Mouse (Mus musculus) activated CD4-positive, CD25-positive, alpha-beta regulatory T cell, adult 4 months (primary cell): ENCODE measurements at regions not wholly inside any gene's neighbourhood (a gene's known extent, or its start where the extent isn't known, plus 50 kb on each side); places are given as distances from the start of the nearest gene placed in this dataset.

Experiments used
- ATAC-seq: one replicate; pipeline ENCODE4 v1.8.0; 2017

DNA sequence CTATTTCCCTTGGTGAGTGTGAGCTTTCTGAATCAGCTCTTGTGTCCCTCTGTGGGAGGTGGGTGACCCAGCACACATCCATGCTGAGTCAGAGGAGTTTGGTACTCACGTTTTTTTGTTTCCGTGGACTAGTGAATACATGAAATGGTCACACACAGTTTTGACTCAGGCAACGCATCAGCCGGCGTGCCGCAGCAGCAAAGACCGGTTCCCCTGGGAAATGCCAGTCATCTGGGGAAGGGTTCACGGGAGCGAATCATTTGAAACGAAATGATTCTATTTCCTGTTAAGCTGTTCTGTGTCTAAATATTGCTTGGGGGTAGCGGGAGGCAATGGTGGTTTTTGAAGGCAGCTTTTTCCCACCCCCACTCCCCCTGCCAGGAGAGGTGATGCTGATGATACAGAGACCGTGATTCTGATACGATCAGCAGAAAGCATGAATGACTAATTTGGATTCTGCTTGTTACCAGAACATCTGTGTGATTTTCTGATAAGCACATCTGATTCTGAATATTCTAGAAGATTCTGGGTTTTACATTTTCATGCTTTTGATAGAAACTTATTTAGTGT, 223.5 kb downstream of the Klf5 start:
- no peak for ATAC-seq

DNA sequence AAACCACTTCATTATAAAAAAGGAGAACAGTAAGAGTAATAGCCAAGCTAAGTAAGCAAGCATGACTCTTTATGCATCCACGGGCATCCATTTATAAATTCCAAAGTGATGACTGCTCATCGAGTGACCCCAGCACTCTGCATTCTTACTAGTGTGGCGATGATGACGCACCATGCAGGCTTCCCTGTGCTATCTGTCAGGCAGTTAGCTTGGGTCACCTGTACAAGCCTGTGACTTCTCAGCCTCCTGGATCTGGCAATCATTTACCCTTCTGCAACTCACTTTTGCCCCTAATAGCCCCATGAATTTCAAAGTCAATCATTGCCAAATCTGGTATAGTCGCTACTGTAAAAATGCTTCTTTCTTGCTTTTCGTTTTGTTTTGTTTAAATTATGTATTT, 237.3 kb downstream of the Klf5 start:
- no peak for ATAC-seq

DNA sequence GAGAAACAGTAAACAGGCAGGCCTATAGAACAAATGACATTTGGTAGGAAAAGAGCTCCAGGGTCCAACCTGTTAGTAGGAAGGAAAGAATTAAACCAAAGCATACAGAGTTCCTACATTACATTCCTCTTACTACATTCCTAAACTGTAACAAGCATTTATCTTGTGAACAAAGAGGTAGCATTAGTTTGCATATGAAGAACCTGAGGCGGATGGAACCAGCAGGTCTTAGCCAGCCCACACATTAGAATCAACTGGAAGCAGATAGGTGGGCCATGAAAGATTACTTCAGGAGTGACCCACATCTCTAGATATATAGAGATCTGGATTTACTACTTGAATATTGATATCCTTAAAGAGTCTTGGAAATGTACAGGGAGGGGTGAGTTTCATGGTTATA, 238.8 kb downstream of the Klf5 start:
- no peak for ATAC-seq

DNA sequence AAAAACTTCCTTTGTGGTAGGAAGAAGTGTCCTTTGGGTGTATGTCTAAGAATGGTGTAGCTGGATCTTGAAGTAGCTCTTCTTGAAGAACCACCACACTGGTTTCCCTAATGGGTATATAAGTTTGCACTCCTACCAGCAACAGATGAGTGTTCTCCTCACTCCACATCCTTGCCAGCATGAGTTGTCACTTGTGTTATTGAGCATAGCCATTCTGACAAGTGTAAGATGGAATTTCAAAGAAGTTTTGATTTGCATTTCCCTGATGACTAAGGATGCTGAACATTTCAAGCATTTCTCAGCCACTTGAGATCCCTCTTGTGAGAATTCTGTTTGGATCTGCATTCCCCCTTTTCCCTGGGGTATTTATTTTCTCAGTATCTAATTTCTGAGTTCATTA, 243.2 kb downstream of the Klf5 start:
- ATAC-seq = no peak

DNA sequence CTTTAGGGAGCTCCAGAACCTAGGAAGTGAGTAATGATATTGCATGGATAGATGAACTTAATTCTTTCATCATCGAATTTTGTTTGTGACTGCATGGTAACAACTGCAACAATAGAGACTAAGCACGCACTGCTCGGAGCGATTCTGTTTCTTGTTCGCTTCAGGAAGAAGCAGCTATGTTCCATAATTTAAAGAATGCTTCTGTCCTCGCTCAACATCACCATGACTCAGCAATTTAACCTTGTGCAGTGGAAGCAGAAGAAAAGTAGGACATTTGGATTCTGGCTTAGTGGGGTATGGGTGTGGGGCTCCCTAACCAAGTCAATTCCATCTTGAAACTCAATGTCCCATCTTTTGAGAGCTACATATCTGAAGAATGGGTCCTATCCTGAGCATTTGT, 249.4 kb downstream of the Klf5 start:
- ATAC-seq = no peak

DNA sequence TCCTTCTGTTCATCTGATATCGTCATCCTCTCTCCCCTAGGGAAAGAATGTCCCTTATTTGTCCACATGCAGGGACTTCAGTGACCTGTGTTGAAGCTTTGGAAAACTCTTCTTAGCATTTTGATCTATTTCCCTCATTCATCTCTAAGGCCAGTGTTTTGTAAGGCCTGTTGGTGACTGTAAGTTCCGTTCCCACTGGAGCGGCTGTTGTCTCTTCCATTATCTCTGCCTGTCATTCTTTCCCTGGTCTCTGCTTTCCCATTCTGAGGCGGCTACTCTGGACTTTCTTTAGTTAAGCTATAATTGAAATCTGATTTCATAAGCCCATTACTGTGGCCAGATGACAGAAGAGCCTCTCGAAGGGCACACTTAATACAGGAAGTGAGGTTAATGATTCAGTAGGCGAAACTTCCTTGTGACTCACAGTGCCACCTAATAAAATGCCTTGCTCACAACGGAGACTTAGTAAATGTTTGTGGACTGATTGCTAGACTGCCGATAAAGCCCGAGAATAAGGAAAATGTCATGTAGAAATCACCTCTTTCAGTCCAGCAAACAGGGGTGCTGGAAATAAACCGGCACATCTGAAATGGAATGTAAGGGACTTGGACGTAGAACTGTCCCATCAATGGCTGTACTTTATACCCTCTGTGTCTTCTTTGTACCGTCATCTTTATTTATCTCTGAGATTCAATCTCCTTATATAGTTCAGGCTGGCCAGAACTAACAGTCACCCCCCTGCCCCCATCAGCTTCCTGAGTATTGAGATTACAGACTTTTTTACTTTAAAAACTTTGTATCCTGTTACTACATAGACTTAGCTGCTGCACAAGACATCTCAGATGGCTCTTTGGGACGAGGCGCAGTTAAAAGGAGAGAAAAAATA, 250.1 kb downstream of the Klf5 start:
- no peak for ATAC-seq

DNA sequence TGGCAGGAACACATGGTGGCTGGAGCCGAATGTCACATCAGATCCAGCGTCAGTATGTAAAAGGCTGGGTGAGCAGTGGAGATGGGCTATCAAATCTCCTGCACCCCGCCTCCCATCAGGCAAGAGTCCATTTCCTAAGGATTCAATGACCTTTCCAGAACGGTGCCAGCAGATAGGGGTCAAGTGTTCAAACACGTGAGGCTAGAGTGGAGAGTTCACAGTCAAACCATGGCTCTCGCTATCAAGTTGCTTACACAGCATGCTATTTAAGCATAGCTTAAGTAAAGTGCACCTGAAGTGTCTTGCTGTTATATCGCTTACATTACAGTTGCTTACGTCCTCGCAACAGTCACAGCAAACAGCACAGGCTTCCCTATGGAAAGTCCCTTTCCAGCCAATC, 265.5 kb downstream of the Klf5 start:
- no peak for ATAC-seq

DNA sequence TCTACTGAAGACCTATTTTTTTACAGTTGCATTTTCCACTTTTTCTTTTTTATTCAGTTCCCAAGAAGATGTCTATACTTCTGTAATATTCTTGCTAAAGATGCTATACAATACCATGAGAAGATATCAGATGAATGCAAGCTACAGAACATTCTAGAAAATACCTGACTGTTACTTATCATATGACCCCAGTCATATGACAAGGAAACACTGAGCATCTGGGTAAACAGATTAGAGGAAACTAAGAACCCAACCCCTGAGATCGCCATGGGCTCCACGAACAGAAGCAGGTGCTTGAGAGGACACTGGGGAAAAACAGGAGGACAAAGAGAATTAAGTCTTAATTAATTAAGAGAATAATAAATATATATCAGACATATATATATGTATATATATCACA, 275.7 kb downstream of the Klf5 start:
- no peak for ATAC-seq

DNA sequence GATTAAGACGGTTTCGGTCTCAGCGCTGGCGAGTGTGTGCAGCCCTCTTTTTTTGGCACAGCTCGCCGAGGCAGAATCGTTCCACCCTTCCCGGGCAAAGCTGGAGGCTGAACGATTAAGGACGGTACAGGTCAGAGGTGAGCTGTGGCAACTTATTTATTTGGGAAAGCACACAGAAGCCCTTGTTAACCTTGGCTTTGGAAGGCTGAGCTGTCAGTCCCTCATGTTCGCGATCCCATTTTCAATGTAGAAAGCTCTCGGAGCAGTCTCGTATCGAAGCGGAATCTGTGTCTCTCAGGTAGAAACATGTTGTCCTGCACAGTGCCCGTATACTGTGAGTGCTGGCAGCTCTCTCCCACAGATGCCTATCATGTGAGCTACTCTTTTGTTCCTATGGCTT, 280.2 kb downstream of the Klf5 start:
- no peak for ATAC-seq

DNA sequence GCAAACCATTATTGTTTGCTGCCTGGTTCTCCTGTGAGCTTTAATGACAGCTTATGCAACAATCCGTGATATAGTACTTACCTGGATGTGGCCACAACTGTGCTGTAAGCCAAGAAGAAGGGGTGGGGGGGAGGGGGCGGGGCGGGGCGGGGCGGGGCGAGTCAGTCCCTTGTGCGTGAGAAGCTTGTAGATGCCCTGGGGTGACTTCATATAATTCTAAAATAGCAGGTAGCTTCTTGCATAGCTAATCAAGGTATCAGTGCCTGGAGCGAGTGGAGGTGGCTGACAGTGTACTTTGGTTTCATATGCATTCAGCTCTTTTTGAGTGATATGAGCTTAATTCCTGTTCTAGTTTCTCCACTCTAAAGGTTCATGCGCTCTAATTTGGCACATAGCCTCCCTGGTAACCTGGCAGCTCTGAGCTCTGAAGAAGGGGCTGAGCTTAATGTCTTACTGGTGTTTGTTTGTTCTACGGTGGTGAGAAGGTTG, 280.8 kb downstream of the Klf5 start:
- no peak for ATAC-seq

DNA sequence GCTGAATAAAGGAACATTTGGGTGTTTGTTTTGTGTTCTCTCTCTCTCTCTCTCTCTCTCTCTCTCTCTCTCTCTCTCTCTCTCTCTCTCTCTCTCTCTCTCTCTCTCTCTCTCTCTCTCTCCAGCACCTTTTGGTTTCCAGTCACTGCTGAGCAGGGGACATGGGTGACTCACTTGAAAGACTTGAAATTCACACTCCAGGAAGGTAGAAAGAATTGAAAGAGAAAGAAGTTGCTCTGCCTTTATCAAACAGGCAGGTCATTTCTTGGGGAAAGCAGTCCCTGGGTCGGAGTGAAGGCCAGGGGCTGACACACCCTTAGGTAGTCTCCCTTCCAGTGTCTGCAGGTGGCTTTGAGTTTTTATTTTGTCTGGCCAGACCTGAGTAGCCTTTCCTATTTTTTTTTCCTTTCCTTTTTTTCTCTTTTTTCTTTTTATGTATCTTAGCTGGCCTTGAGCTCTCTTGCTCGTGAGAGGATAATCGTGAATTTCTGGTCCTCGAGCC, 281.3 kb downstream of the Klf5 start:
- ATAC-seq = no peak

DNA sequence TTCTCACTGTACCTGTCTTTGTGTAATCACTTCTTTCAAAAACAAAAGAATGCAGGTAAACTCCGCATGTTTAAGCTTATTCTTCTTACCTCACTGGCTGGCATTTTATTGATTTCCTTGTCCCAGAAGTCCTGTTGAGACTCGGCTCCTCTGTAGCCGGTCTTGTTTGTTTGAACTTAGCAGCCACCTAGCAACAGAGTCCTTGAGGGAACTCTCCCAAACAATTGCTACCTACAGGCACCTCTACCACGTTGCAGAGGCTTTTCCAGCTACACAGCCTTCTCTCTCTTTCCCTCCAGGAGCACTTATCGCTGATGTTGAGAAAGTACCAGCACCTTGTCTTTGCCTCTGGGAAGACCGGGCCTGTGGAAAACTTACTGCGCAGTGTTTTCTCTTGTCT, 285.7 kb downstream of the Klf5 start:
- no peak for ATAC-seq

DNA sequence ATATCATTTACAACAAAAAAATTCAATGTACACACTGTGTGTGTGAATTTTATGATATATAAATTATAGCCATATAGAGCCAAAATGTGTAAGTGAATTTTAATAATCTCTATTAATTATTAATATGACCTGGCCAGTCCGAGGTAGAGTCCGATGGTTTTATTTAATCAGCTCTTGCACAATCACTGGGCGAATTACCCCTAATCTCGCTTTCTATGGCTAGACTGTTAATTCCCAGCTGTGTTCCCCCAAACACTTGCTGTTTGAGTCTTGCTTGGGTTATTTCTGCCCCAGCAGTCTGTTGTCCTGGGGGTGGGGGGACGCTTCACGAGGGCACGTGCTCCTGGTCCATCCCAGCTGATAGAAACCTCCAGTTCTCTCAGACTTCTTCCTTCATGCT, 287.5 kb downstream of the Klf5 start:
- ATAC-seq = no peak

DNA sequence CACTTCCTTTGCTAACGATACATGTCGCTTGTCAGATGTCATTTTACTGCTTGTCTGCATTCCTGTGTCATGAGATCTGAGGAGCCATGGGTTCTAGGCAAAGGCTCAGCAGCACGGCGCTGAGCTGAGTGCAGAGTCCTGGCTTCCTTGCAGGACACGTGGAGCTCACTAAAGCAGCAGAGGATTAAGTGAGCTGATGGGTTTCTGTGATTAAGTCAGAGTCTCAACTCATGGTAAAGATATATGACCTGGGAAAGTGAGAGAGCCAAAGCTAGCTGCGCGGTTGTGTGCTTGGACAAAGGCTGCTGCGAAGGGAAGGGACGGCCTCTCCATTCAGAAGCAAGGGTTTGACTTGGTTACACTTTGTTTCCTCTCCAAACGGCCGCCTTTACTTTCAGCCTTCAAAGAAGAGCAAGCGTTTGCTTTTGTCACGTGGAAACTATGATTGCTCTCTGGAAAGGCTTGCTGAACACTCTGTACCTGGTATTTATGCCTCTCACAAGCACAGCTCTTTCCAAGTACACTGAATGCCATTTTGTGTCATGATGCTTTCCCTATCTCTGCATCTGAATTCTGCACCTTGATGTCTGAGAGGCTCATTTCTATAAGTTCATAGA, 292.5 kb downstream of the Klf5 start:
- no peak for ATAC-seq

DNA sequence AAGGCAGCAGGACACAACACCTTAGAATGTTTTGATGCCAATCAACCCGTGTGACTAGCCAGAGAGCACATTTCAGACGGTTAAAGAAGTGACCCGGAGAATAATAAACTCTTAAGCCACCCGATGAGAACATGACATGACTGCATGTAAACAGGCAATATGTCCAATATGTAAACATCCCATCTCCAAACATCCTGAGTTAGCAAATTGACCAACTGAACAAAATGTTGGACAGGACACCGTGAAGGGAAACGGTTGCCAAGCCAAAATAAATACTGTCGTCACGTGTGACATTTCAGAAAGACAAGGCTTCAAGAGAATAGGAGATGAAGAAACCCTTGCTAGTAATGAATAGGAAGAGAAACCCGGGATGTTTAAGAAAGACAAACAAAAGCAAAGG, 294.4 kb downstream of the Klf5 start:
- ATAC-seq = no peak

DNA sequence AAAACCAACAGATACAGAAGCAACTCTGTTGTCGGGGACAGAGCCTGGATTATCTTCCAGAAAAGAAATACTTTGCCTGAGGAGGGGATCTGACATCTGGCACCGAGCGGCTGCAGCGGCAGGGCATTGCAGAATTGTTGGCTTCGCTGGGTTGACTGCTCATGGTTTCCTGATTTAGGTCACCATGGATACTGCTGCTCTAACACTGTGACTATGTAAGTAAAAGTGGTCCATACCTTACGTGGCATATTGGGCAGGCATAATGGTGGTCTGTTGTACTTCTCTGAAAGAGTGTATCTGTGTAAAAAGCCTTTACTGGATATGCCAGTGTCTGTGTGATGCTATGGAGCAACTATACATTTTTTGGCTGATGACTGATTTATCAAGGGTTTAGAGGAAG, 295.4 kb downstream of the Klf5 start:
- no peak for ATAC-seq

DNA sequence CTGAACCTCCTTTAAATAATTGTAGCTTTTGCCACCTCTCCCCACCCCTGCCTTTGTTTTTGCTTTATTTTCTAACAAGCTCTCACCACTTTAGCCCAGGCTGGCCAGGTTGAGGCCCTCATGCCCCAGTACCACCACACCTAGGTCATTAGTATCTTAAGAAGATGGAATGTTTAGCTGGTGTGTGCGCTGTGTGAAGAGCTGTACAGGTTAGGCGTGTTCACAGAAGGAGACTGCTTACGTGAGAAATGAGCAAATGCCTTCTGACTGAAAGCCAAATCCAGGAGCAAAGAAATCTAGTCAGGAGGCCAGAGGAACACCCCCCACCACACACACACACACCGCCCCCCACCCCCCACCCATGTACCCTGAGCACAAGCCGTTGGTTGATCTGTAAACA, 303.4 kb downstream of the Klf5 start:
- no peak for ATAC-seq

DNA sequence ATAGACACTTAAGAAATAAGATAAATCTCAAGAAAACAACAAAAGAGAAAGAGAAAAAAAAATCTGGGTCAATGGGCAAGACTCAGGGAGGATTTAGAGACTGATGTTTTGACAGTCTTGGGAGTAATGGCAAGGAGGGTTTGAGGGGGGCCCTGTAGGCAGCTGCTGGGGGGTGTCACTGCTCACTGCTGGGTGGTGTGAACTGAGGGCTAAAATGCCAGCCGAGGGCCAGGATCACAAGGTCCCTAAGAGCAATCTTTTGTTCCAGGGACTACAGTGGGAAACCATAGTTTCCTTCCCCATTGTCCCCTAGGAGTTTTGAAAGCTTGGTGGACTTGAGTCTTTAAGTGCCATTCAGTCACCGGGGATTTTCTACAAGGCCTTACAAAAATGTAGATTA, 304.8 kb downstream of the Klf5 start:
- no peak for ATAC-seq

DNA sequence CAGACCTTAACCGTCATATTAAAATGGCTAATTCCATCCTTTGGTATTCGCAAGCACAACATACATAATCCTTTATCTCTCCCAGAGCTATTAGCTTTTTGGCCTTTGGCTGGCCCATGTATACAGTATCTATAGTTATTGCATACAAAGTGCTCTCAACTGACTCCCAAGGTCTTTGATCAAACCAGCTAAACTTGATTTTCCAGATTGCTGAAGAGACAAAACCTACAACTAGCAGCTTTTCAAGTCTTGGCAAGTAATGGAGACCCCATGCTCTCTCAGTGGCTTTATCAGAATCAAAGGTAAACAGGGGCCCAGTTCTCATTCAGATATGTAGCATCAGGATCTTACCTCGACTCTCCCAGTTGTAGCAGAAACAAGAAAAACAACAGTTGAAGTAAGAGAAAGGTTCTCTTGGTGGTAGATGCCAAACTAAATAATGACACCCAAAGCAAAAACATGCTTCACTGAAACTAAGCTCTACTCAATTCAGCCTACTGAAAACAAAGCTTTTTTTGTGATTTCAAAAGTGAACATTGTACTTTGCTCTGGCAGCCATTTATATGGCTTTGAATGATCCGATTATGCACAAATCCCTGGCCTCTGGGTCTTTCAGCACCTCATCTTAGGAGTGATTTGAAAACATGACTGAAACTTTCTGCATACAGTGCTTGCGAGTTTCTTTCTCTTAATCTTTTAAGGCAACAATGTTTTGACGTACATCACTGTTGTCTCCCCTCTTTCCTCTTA, 307.0 kb downstream of the Klf5 start:
- ATAC-seq = no peak

DNA sequence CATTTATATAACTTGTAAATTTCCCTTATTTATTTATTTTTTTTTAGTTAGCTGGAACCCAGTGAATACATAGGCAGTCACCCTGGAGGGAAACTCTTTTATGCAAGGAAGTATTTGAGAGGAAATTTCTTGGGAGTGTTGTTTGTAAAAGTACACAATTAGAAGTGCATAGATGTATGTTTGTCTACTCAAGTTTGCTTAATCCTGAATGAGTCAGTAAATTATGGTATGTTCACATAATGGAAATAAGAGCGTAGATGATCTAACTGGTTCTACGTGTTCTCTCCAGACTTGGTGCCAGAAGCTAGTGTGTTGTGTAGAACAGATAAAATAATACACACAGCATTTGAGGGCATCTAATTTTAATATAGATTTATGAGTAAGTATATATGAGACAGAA, 310.5 kb downstream of the Klf5 start:
- no peak for ATAC-seq

DNA sequence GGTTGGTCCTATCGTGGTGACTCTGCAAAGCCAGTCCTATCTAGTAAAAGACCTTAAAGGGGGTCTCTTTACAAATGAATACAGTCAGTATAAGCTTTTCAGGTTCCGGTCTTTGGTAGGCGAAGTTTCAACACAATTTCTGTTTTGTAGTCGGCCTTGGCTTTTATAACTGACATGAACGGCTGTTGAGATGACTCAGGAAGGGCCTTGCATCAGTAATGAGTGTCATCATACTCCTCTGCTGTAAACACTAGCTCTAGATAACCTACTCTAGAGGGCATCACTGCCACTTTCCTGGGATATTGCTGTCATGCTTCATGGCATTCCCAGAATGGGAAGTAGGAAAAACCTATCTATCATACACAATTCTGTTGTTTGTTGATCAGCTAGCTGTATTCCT, 312.9 kb downstream of the Klf5 start:
- ATAC-seq = no peak

DNA sequence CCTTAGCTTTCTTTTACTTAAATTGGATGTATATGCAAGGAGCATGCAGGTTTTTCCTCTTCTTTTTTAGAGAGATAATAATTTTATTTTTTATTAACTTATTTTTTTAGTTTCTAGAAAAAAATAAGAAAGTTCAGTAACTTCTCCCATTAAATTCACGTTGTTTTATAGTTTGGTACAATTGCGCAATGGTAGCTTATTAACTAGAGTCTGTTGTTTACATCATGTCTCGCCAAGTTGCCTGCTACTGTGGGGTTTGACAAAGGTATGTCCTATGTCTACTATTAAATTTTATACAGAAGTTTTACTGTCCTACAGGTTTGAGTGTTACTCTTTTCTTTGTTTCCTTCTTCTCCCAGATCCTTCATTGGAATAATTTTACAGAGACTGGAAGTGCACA, 313.6 kb downstream of the Klf5 start:
- ATAC-seq = no peak

DNA sequence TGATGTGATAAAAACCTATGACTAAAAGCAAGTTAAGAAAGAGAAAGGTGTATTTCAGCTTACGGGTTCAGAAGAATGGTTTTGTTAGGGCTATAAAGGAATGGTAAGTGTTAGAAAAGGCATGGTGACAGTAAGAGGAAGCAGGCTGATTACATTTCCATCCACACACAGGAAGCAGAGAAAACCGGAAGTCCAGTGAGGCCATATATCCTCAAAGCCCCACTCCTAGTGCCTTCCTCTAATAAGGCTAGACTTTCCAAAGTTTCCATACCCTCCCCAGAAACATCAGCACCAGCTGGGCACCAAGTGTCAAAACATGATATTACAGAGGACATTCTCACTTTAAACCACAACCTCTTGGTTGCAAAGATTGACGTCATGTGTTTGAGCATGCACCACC, 316.3 kb downstream of the Klf5 start:
- no peak for ATAC-seq
